Mouse (Mus musculus): ENCODE data around the gene Sytl3. TPM values are rescaled to one million over a fixed set of nuclear protein-coding genes. Genes with fewer than 3 reads are reported as not detected.

Gene Sytl3
- total RNA-seq, 2 experiments from 2014 or later, result 0.49 to 0.74 TPM

- TF ChIP-seq CTCF (conservative IDR thresholded peaks at IDR 0.05), result no peak
- DNase-seq (ENCODE audit: low spot score in 2 of 2), result no peak
- Histone ChIP-seq H3K27ac (no peak overlapping the region), H3K4me3 (no peak overlapping the region)
These were observed 80.4 kb downstream of the Sytl3 start for GRCm38 (mm10) chr17:6739266-6739665.

- H3K27ac ChIP-seq, result no peak overlapping the region
- no peak overlapping the region for H3K4me3 ChIP-seq
- no peak for DNase-seq (ENCODE audit: low spot score in 2 of 2)
- TF ChIP-seq CTCF (conservative IDR thresholded peaks at IDR 0.05), result no peak
These were observed 80.9 kb downstream of the Sytl3 start for GRCm38 (mm10) chr17:6739756-6740155.

DNA sequence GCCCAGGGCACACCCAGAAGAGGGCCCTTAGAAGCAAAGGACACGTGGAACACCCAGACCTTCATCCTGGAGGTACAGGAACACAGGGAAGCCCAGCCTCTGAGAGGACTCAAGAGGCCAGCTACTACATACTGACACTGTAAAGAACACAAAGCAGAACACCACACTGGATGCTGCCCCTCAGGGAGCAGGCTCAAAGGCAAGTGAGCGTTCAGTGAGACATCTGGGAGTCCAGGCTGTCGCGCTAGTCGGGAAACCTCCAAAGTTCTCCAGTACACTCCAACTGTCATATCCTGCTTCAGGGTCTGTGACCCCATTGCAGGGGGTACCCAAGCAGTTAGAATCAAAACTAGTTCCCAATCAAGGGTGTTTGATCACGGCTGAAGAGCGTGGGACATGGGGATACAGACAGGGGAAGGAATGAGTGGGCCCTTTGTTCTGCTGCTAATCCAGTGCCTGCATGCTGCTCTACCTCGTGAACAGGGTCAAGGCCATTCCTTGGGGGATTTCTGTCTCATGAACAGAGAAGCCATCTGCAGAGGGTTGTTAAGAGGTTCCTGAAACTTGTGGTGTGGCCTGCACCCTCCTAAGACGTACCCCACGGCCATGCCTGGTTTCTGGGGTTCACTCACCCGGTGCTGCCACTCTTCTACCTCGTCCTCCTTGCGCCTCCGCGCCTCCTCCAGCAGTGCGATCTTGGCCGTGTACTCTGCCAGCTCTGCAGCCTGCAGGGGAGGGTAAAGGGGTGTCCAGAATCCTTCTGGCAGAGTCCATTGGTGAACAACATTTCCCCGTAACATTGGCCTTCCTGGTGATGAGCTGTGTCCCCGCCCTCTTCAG is 81.7 kb downstream of the Sytl3 start:
- H3K27ac ChIP-seq, result no peak overlapping the region
- no peak for DNase-seq (ENCODE audit: low spot score in 2 of 2)
- no peak for TF ChIP-seq CTCF (conservative IDR thresholded peaks at IDR 0.05)
- no peak overlapping the region for H3K4me3 ChIP-seq

DNA sequence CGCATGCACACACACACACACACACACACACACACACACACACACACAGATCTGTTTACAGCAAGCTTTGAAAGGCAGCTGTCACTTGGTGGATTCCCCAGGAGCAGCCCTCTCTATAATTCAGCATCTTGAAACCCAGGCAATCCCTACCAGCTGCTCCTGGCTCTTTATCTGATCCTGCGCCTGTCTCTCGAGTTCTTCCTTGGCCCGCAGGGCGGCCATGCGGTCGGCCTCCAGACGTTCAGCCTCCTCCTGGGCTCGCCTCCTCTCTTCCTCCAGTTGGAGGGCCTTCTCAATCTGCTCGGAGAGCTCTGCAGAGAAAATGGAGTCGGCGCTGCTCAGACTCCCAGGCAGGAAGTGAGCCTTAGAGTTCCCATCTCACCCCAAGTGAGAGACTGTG is 82.4 kb downstream of the Sytl3 start:
- H3K4me3 ChIP-seq, result no peak overlapping the region
- peak overlapping the region; percentile 10; the same call in 1 of the 2 replicates for H3K27ac ChIP-seq
- TF ChIP-seq CTCF (conservative IDR thresholded peaks at IDR 0.05), result no peak
- DNase-seq (ENCODE audit: low spot score in 2 of 2), result peak; percentile 52 to 54

GRCm38 (mm10) chr17:6742083-6743038 is 83.5 kb downstream of the Sytl3 start:
- no peak overlapping the region for H3K27ac ChIP-seq
- no peak for DNase-seq (ENCODE audit: low spot score in 2 of 2)
- TF ChIP-seq CTCF (conservative IDR thresholded peaks at IDR 0.05), result no peak
- H3K4me3 ChIP-seq, result no peak overlapping the region

DNA sequence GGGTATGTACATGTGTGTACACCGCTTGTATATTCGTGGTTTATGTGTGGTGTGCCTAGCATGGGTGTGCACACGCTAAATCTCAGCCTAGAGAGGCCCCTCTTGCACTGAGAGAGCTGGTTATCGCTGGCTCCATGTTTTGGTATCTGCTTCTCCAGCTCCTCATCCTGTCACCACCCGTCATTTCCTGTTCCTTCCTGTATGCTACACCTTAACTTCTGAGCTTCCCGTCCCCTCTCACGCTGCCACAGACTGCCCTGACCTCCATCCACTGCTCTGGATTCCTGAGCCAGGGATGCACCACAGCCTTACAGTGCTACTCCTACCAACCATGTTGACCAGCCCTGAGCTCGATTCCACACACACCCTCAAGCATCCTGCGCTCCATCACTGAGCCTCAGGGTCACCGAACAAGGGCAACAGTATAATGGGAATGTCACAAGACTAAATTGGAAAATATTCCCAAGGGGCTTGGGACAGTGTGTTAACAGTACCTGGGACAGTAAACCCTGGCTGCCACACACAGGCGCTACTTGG is 84.2 kb downstream of the Sytl3 start:
- no peak overlapping the region for H3K27ac ChIP-seq
- no peak overlapping the region for H3K4me3 ChIP-seq
- no peak for TF ChIP-seq CTCF (conservative IDR thresholded peaks at IDR 0.05)
- DNase-seq (ENCODE audit: low spot score in 2 of 2), result no peak

DNA sequence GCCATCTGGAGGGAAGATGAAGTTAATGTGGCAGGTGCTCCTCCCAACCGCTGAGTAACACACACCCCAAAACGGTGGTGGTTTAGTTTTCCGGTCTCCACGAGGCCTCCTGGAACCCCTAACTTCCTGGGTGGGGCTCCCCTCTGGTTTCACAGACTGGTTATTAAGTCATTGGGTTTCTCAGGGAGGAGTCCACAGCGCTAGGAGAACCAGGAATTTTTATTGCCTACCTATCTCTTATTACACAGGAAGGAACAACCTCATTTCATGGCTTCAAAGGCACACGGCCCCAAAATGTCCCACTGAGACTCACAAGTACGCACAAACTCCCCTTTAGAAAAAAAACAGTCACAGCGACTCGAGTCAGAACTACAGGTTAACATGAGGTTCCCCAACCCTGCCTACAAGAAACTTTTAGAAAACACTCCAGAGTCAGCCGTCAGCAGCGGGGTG is 84.9 kb downstream of the Sytl3 start:
- H3K4me3 ChIP-seq, result no peak overlapping the region
- no peak overlapping the region for H3K27ac ChIP-seq
- DNase-seq (ENCODE audit: low spot score in 2 of 2), result no peak
- TF ChIP-seq CTCF (conservative IDR thresholded peaks at IDR 0.05), result no peak

- DNase-seq (ENCODE audit: low spot score in 2 of 2), result no peak
- no peak overlapping the region for H3K27ac ChIP-seq
These were observed 85.5 kb downstream of the Sytl3 start for GRCm38 (mm10) chr17:6744366-6744765.

GRCm38 (mm10) chr17:6744871-6745270 is 86.0 kb downstream of the Sytl3 start:
- no peak for DNase-seq (ENCODE audit: low spot score in 2 of 2)
- TF ChIP-seq CTCF (conservative IDR thresholded peaks at IDR 0.05), result no peak
- H3K27ac ChIP-seq, result no peak overlapping the region
- H3K4me3 ChIP-seq, result no peak overlapping the region

More at GRCm38 (mm10) chr17:6744366-6744765, 85.5 kb downstream of the Sytl3 start:
- H3K4me3 ChIP-seq, result no peak overlapping the region
- TF ChIP-seq CTCF (conservative IDR thresholded peaks at IDR 0.05), result no peak

- no peak for DNase-seq (ENCODE audit: low spot score in 2 of 2)
These were observed 86.6 kb downstream of the Sytl3 start for GRCm38 (mm10) chr17:6745503-6745902.

GRCm38 (mm10) chr17:6745975-6746374 is 87.1 kb downstream of the Sytl3 start:
- peak; percentile 34 for TF ChIP-seq CTCF (conservative IDR thresholded peaks at IDR 0.05)
- DNase-seq (ENCODE audit: low spot score in 2 of 2), result no peak
- no peak overlapping the region for H3K4me3 ChIP-seq
- H3K27ac ChIP-seq, result peak overlapping the region; percentile 18; the same call in 1 of the 2 replicates

More at GRCm38 (mm10) chr17:6745503-6745902, 86.6 kb downstream of the Sytl3 start:
- no peak for TF ChIP-seq CTCF (conservative IDR thresholded peaks at IDR 0.05)
- Histone ChIP-seq H3K27ac (peak overlapping the region; percentile 18; the same call in 1 of the 2 replicates), H3K4me3 (no peak overlapping the region)

GRCm38 (mm10) chr17:6746452-6747231 is 87.7 kb downstream of the Sytl3 start:
- no peak for TF ChIP-seq CTCF (conservative IDR thresholded peaks at IDR 0.05)
- Histone ChIP-seq H3K27ac (no peak overlapping the region), H3K4me3 (no peak overlapping the region)
- no peak for DNase-seq (ENCODE audit: low spot score in 2 of 2)

Data from layer of hippocampus, adult 2 months (tissue).